Mouse (Mus musculus) lung, embryonic 16.5 days (tissue): Measurements from ENCODE around the gene Pla2r1. TPM values are rescaled to one million over a fixed set of nuclear protein-coding genes. Genes with fewer than 3 reads are reported as not detected.

Experiments
- ATAC-seq: fragments of 200-750 bp; cut with Nextera tagmentation; 2 replicates; pipeline ENCODE4 v1.8.0; 2017; ENCODE audit warnings: low read depth, mild to moderate bottlenecking, moderate library complexity
- H3K27ac ChIP-seq: fragments of 300-500 bp; sonication (generic); 2 replicates; pipeline ENCODE4 v1.5.1; 2014; ENCODE audit warnings: mild to moderate bottlenecking, control low read depth, low read length
- H3K27me3 ChIP-seq: fragments of 300-500 bp; sonication (generic); 2 replicates; pipeline ENCODE4 v1.6.1; 2014; ENCODE audit warnings: low read depth, low read length, mixed read lengths; ENCODE audit not compliant: control insufficient read depth, insufficient read depth
- H3K36me3 ChIP-seq: fragments of 300-500 bp; sonication (generic); 2 replicates; pipeline ENCODE4 v1.6.1; 2014; ENCODE audit warnings: low read length; ENCODE audit not compliant: control insufficient read depth, insufficient read depth
- H3K4me1 ChIP-seq: fragments of 300-500 bp; sonication (generic); replicated peaks from 2 replicates; pipeline ENCODE4 v1.6.1; 2014; ENCODE audit warnings: low read length, mixed read lengths; ENCODE audit not compliant: control insufficient read depth, insufficient read depth
- H3K4me2 ChIP-seq: fragments of 300-500 bp; sonication (generic); 2 replicates; pipeline ENCODE4 v1.6.1; 2014; ENCODE audit warnings: low read depth, low read length, control low read depth
- H3K4me3 ChIP-seq: fragments of 300-500 bp; sonication (generic); 2 replicates; pipeline ENCODE4 v1.5.1; 2014; ENCODE audit warnings: mild to moderate bottlenecking, low read length, control low read depth
- H3K9ac ChIP-seq: fragments of 300-500 bp; sonication (generic); 2 replicates; pipeline ENCODE4 v1.6.1; 2014; ENCODE audit warnings: low read length, control low read depth
- H3K9me3 ChIP-seq: fragments of 300-500 bp; sonication (generic); 2 replicates; pipeline ENCODE4 v1.6.1; 2016; ENCODE audit warnings: low read length; ENCODE audit not compliant: control insufficient read depth
- WGBS: fragments of 180-500 bp; shearing (Covaris S2); extraction: QIAGEN DNeasy Blood & Tissue Kit; methylation state at CpG from one replicate; pipeline ENCODE4 v1.1.7; 2014; 5-methylcytosine and 5-hydroxymethylcytosine counted together
- polyA plus RNA-seq: library from polyadenylated mRNA; unstranded; fragments of >200 nt; fragmentation: Nextera tagmentation; extraction: Ambion mirVana; gene quantifications from 2 replicates; pipeline ENCODE4 v1.2.1, GENCODE M21; 2015

Gene Pla2r1
- polyA plus RNA-seq, 1 experiment from 2014 or later = 4.3 TPM

- ATAC-seq = no peak
- no peak overlapping the region for H3K9ac ChIP-seq
- no peaks in the 10 kb centered on the region for H3K9me3 ChIP-seq
- H3K4me1 ChIP-seq = no peaks in the 10 kb centered on the region
- WGBS = 35% methylated on average over 6 of the region's 6 CpGs
- no peaks in the 10 kb centered on the region for H3K27me3 ChIP-seq
- no peaks in the 10 kb centered on the region for H3K36me3 ChIP-seq
- H3K4me3 ChIP-seq = no peak overlapping the region
- no peak overlapping the region for H3K27ac ChIP-seq
- no peak overlapping the region for H3K4me2 ChIP-seq
These were observed 159.3 kb downstream of the Pla2r1 start for GRCm38 (mm10) chr2:60393786-60394185.

- Histone ChIP-seq H3K9ac (no peak overlapping the region), H3K36me3 (no peaks in the 10 kb centered on the region), H3K4me1 (no peaks in the 10 kb centered on the region), H3K4me2 (no peak overlapping the region), H3K27ac (no peak overlapping the region), H3K4me3 (no peak overlapping the region), H3K9me3 (no peaks in the 10 kb centered on the region), H3K27me3 (no peaks in the 10 kb centered on the region)
- WGBS = 40% methylated on average over 4 of the region's 4 CpGs
- no peak for ATAC-seq
These were observed 160.8 kb downstream of the Pla2r1 start for GRCm38 (mm10) chr2:60392286-60392685.

GRCm38 (mm10) chr2:60387363-60387762 is 165.7 kb downstream of the Pla2r1 start:
- no peaks in the 10 kb centered on the region for H3K27me3 ChIP-seq
- H3K4me3 ChIP-seq = no peak overlapping the region
- no peaks in the 10 kb centered on the region for H3K36me3 ChIP-seq
- H3K4me2 ChIP-seq = no peak overlapping the region
- H3K4me1 ChIP-seq = peaks cover 6% of the 10 kb centered on the region; the same call in 1 of the 2 replicates
- 64% methylated on average over 3 of the region's 3 CpGs for WGBS
- no peak overlapping the region for H3K9ac ChIP-seq
- no peaks in the 10 kb centered on the region for H3K9me3 ChIP-seq
- ATAC-seq = no peak
- no peak overlapping the region for H3K27ac ChIP-seq

- Histone ChIP-seq H3K9ac (no peak overlapping the region), H3K4me3 (no peak overlapping the region), H3K4me2 (no peak overlapping the region), H3K4me1 (peaks cover 6% of the 10 kb centered on the region; the same call in 1 of the 2 replicates), H3K27me3 (no peaks in the 10 kb centered on the region), H3K27ac (no peak overlapping the region), H3K36me3 (no peaks in the 10 kb centered on the region), H3K9me3 (no peaks in the 10 kb centered on the region)
- 77% methylated on average over 2 of the region's 2 CpGs for WGBS
- no peak for ATAC-seq
These were observed 166.3 kb downstream of the Pla2r1 start for GRCm38 (mm10) chr2:60386835-60387234.

GRCm38 (mm10) chr2:60384763-60385085 is 168.4 kb downstream of the Pla2r1 start:
- no peak overlapping the region for H3K27ac ChIP-seq
- H3K4me2 ChIP-seq = no peak overlapping the region
- no peaks in the 10 kb centered on the region for H3K36me3 ChIP-seq
- H3K4me3 ChIP-seq = no peak overlapping the region
- no peaks in the 10 kb centered on the region for H3K9me3 ChIP-seq
- no peak overlapping the region for H3K9ac ChIP-seq
- peaks cover 6% of the 10 kb centered on the region; the same call in 1 of the 2 replicates for H3K4me1 ChIP-seq
- peak; percentile 46; the same call in 1 of the 2 replicates for ATAC-seq
- H3K27me3 ChIP-seq = no peaks in the 10 kb centered on the region

- ATAC-seq = no peak
- H3K4me3 ChIP-seq = no peak overlapping the region
- WGBS = 50% methylated on average over 7 of the region's 7 CpGs
- H3K27ac ChIP-seq = no peak overlapping the region
- H3K27me3 ChIP-seq = no peaks in the 10 kb centered on the region
- H3K9ac ChIP-seq = no peak overlapping the region
- no peaks in the 10 kb centered on the region for H3K9me3 ChIP-seq
- peaks cover 6% of the 10 kb centered on the region; the same call in 1 of the 2 replicates for H3K4me1 ChIP-seq
- no peak overlapping the region for H3K4me2 ChIP-seq
- no peaks in the 10 kb centered on the region for H3K36me3 ChIP-seq
These were observed 168.9 kb downstream of the Pla2r1 start for GRCm38 (mm10) chr2:60384083-60384762.

- no peaks in the 10 kb centered on the region for H3K27me3 ChIP-seq
- peaks cover 6% of the 10 kb centered on the region; the same call in 1 of the 2 replicates for H3K4me1 ChIP-seq
- peak within 1 kb of the TSS; percentile 64 for H3K9ac ChIP-seq
- WGBS = 3% methylated on average over 46 of the region's 46 CpGs
- H3K9me3 ChIP-seq = no peaks in the 10 kb centered on the region
- peak within 1 kb of the TSS; percentile 69 for H3K4me3 ChIP-seq
- peak; percentile 100 for ATAC-seq
- peak within 1 kb of the TSS; percentile 94 for H3K4me2 ChIP-seq
- no peaks in the 10 kb centered on the region for H3K36me3 ChIP-seq
- H3K27ac ChIP-seq = no peak within 1 kb of the TSS
These were observed 170.0 kb downstream of the Pla2r1 start, which contains the start of gene Ly75 for GRCm38 (mm10) chr2:60382858-60383669. TSS of gene Ly75 (minus strand) at chr2:60383303.

GRCm38 (mm10) chr2:60382346-60382745 is 170.8 kb downstream of the Pla2r1 start:
- peak overlapping the region; percentile 94 for H3K4me2 ChIP-seq
- H3K27ac ChIP-seq = no peak overlapping the region
- H3K9me3 ChIP-seq = no peaks in the 10 kb centered on the region
- H3K4me3 ChIP-seq = no peak overlapping the region; the same call in 1 of the 2 replicates
- H3K9ac ChIP-seq = no peak overlapping the region
- no peaks in the 10 kb centered on the region for H3K36me3 ChIP-seq
- no peak for ATAC-seq
- WGBS = 65% methylated on average over 3 of the region's 3 CpGs
- H3K27me3 ChIP-seq = no peaks in the 10 kb centered on the region
- peaks cover 6% of the 10 kb centered on the region; the same call in 1 of the 2 replicates for H3K4me1 ChIP-seq

- Histone ChIP-seq H3K9ac (no peak overlapping the region), H3K27ac (no peak overlapping the region), H3K9me3 (no peaks in the 10 kb centered on the region), H3K4me1 (no peaks in the 10 kb centered on the region), H3K36me3 (no peaks in the 10 kb centered on the region), H3K27me3 (no peaks in the 10 kb centered on the region), H3K4me2 (no peak overlapping the region), H3K4me3 (no peak overlapping the region)
- ATAC-seq = no peak
- WGBS = 76% methylated on average over 5 of the region's 5 CpGs
These were observed 175.8 kb downstream of the Pla2r1 start for GRCm38 (mm10) chr2:60377260-60377659.
